Mouse (Mus musculus) kidney, postnatal 14 days (tissue): Measurements from ENCODE around the gene Cacybp.
A peak's percentile ranks its signal among the peaks of the same experiment; 100 is the strongest.

Source experiments
- DNase-seq: peaks from one replicate; pipeline ENCODE4 v3.0.0; 2022; ENCODE audit warnings: mixed read lengths

Cacybp gene

GRCm38 (mm10) chr1:160212123-160212691 is 468 bp downstream of the Cacybp start:
- DNase-seq, result no peak

DNA sequence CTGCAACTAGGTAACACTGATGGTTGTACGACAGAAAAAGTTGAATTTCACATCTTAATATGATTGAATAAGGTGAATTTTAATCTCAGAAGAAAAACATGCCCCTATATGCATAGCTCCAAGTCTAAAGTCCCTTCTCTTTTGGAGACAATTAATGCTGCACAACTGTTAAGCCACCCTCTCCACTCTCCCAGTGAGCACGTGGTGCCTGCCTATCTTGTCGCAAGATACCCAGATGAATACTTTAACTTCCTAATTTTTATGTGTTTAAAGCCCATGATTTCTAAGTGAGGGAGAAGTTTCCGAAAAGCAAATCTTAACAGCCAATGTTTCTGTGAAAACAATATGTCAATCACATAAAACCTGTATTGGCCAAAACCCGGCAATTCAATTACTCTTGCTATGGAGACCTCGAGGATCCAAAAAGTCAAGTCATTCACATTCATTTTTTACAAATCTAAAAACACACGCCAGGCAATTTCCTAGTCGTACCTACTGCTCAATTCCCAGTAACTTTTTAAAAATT is 1.0 kb downstream of the Cacybp start:
- no peak for DNase-seq

DNA sequence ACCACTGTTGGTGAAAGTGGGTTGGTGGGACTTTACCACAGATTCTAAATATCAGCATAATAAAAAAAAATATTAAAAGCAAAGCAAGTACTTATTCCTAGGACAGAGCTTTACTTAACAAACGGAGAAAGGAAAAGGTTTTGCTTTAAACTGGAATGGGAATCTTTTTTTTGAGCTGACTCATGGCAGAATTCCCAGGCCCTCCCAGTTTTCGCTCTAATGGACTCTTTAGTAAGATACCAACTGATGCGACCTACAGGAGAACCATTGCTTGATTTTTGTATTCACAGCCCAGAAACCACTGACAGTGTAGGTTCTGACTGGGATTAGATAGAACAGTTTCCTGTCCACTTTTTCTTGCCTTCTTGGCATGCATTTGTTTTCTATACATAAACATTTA is 2.1 kb downstream of the Cacybp start:
- DNase-seq, result no peak

GRCm38 (mm10) chr1:160209844-160210243 is 2.8 kb downstream of the Cacybp start:
- DNase-seq, result no peak

- no peak for DNase-seq
Observed at GRCm38 (mm10) chr1:160205486-160205885, 7.2 kb downstream of the Cacybp start.

GRCm38 (mm10) chr1:160195337-160195663 is 17.4 kb downstream of the Cacybp start:
- DNase-seq, result no peak

DNA sequence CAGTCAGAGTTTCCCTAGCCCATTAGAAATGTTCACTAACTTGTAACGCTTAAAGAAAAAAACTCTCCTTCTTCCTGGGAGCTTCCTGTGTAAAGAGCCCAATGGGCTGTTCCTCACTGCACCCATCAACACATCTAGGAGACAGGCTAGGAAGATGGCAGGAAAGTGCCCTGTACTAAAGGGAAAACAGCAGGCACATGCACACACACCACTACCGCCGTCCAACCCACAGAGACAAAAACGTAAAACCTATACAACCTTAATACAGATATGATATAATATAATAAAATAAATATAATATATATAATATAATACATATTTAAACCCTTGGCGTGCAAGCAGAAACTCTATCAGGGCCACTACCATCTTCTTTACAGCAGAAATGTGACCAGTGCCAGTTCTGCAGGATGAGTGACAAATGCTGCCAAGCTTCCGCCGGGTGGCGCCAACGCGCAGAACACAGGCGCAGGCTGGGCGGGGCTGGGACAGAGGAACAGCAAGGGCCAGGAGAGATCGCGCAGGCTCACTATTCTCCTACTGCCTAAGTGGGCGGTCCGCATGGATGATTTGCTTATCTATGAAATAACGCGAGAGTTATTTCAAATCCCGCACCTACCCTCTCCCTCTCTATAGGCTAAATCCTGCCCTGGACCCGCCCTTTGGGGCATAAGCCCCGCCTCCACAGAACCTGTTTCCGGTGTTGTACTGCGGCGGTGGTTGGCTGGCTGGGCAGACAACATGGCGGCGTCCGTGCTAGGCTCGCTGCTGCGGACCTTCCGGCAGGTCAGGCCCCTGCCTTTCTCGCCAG is 17.9 kb downstream of the Cacybp start, which contains the start of gene Mrps14:
Mrps14 (plus strand) TSS at position 687 of the 808 bp plus-strand sequence.
- DNase-seq, result peak; percentile 99

DNA sequence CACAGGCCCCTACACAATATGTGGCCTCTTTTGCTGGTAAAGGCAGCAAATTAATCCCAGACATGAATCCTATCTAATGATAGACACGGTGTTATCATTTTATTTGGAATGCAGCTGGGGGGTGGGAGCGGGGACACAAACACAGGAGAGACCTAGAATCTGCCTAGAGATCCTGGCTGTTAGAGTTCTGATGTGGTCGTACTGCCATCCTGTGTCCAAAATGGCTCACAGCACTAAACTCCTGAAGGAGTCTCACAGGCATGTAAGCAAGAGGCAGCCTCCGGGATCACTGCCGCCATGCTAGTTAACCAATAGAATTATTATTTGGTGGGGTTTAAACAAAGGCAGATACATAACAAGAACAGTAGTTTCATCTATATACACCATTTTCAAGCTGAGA is 28.2 kb downstream of the Cacybp start:
- peak; percentile 62 for DNase-seq

DNA sequence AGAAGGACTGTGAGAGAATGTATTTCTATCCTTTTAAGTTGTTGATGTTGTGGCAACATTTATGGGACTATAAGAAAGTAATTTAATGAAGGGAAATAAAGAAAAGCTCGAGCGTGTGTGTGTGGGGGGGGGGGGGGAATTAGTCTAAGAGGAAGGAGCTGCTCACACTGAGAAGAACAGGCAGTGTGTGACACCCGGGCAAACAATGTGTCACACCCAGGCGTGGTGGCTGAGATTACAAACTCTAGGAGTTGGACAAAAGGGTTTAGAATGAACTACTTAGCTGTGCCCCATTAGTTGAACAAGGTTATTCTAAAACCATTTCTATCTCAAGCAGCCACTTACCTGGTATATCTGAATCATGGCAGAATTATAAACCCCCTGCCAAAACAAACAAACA is 31.5 kb downstream of the Cacybp start:
- no peak for DNase-seq

DNA sequence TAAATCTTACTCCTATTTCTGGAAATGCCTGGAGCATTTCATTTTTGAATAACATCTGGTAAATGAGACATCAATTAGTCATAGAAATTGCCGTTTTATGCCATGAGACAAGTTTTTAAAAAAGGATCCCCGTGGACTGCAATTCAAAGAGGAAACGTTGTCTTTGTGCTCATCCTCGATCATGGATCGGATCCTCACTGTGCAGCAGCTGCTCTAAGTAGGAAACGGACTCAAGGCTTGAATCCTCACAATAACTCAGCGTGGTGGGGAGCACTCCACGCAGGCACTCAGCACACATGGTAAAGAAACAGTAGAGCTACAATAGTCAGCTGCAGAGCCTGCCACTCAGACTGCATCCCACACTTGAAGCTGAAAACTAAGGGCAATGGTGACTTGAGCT is 35.8 kb downstream of the Cacybp start:
- DNase-seq, result no peak

GRCm38 (mm10) chr1:160166600-160166999 is 46.1 kb downstream of the Cacybp start:
- DNase-seq, result no peak

DNA sequence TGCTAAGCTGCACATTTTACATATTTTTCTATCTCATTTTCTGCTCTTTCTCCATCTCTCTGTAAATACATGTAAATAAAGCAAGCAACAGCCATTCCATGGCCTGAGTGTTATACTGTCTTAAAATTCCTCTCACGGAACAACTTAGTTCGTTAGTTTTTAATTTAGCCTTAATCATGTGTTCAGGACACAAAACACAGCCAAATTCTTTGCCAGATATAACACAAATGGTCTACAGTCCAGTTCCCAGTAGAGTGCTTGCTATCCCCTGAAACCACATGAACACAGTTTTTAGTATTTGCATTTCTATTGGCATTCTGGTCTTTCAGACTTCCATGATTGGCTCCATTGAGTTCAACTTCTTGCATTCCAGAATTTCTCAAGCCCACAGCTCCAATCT is 54.5 kb downstream of the Cacybp start:
- no peak for DNase-seq

DNA sequence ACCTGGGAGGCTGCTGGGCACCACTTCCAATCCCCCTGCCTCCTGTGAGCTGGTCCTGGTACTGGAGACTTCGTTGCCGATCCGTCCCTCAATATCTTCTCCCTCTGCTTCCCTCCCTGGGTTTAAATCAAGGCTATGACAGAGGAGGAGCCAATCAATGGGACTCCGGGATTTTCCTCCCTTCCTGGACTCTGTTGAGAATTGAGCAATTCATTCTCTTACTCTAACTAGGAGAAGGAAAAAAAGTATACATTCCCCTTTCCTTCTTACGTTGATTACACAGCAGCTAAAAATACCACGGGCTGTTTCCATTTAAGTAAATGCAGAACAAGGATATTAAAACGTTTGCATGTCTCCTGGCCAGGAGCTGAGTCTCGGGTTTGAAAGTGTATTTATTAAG is 59.2 kb downstream of the Cacybp start, which contains the start of gene Tnn:
Tnn (minus strand) TSS at position 101 of the 400 bp plus-strand sequence.
- no peak for DNase-seq
